Mouse (Mus musculus): ENCODE data around the gene Dido1.
"Not testable (repeated sequence)": the region's sequence is repeated elsewhere in the genome, so short reads cannot be mapped to it uniquely, and the experiment has no call there.

The Dido1 gene

DNA sequence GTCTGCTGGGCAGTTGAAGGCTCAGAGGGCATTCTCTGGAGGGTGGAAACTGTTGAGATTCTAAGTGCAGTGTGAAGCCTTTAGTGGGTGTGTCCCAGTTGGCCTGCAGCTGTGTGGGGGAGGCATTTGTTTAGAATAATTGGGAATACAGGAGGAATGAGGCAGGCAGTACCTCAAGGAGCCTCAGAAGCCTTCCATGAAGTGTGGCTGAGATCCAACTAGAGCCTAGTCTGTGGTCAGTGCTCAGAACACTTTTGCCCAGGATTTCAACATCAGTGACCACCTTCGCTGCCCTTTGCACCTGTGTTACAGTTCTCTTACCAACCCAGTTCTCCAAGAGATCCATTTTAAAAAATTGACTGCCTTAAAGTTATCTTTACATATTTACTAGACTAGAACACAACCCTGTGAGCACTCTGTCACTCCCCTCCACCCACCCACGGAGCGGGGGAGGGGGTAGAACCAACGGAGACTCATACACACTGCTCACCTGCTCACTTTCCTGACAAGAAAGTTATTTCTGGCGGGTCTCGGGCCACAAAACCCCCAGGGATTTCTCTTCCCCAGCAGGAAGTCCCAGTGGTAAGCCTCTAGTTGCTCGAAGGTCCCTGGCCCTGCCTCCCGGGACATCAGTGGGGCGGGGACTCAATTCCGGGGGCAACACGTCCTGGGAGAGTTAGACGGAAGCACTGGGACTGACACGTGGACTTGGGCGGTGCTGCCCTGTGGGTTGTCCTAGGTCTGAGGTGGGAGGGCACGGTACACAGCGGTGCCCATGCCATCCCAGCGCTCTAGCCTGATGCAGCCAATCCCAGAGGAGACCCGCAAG is 15.0 kb upstream of the Dido1 start, which contains the start of gene Slc17a9:
Slc17a9 (plus strand) TSS at position 679 of the 829 bp plus-strand sequence.
- DNase-seq (ENCODE audit: low spot score), result peak; percentile 34

DNA sequence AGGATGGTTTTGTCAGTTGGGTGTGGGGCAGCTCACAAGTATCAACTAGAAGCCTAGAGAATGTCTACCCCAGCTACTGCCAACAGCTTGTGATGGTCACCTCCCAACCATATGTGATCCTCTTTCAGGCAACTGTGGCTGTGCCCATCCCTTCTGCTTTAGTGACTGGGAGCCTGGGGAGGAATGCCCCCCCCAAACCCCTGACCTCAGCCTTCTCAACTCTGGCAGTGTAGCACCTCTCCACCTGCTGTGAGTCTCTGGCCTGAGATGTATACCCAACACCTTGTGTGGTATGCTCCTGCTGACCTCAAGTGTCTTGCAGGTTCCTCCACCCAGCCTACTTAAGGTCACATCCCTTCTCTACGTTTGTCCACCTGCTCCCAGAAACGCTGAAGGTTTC is 14.1 kb upstream of the Dido1 start:
- no peak for DNase-seq (ENCODE audit: low spot score)

DNA sequence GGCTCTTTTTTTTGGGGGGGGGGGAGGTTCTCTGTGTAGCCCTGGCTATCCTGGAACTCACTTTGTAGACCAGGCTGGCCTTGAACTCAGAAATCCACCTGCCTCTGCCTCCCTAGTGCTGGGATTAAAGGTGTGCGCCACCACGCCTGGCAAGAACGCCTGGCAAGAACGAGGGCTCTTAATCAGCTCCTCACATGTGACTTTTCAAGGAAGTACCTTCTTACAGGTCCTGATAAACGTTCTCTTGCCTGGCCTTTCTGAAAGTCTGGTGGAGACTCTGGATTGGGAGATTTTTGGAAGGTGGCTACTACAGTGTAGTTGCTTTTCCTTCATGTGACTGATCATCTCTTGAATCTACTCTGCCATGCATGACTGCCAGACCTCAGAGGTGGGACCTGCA is 12.9 kb upstream of the Dido1 start:
- not testable (repeated sequence) for DNase-seq (ENCODE audit: low spot score)

DNA sequence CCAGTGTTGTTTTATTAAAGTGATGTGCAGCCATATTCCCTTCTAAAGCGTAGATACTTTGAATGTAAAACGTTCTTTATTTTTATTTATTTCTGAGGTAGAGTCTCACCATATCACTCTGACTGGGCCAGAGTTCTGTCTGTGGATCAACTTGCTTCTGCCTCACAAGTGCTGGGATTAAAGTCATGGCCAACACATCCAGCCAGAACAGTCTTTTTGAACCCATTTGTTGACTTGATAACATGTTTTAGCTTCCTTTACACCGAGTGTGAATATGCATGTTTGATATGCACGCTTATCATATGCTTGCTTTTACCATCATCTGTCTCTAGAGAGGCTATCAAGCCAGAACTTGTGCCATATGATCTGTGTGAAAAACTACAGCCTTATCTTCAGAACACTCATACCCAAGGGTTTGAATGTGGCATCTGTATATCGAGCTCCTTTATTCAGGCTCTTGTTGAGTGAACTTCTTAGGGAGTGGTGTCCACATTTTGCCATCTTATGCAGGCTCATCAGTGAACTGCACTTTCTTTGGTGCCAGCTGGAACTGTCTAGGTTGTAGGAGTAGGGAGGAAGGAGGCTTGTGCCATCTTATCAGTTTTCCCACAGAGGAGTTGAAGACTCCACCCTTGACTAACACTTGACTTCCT is 2.4 kb upstream of the Dido1 start:
- peak; percentile 86 for DNase-seq (ENCODE audit: low spot score)

DNA sequence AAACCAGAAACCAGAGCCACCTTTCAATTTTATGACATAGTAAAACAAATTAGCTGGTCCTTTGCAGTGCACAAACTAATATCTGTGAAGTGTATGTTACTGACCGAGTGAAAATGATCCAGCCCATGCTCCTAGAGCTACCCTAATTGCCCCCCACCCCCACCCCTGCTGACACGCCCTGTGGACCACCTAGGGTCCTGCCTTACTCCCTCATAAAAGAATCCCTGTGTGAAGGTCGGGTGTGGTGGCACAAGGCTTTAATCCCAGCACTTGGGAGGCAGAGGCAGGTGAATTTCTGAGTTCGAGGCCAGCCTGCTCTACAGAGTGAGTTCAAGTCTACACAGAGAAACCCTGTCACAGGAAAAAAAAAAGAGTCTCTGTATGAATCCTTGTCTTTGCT is 1.7 kb upstream of the Dido1 start:
- no peak for DNase-seq (ENCODE audit: low spot score)

GRCm38 (mm10) chr2:180710276-180711155 is 717 bp upstream of the Dido1 start:
- DNase-seq (ENCODE audit: low spot score), result peak; percentile 45

- no peak for DNase-seq (ENCODE audit: low spot score)
These were observed 526 bp downstream of the Dido1 start for GRCm38 (mm10) chr2:180709023-180709922.

- no peak for DNase-seq (ENCODE audit: low spot score)
These were observed 3.8 kb downstream of the Dido1 start for GRCm38 (mm10) chr2:180705975-180706374.

DNA sequence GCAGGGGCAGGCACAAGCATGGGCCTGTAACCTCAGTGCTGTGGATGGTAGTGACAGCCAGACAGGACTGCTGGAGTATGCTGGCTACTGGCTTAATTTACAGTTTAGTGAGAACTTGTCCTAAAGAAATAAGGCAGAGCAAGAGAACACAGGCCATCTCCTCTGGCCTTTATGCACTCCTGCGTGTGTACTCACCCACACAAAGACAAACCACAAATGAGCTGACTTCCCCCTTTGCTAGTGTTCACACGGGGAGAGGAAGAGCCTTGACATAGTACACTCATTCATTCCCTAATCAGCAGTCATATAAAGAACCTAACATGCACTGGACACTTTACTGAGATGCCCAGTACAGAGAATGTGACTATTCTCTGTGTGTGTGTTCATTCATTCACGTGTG is 4.7 kb downstream of the Dido1 start:
- DNase-seq (ENCODE audit: low spot score), result no peak

- no peak for DNase-seq (ENCODE audit: low spot score)
These were observed 5.2 kb downstream of the Dido1 start for GRCm38 (mm10) chr2:180704591-180704990.

DNA sequence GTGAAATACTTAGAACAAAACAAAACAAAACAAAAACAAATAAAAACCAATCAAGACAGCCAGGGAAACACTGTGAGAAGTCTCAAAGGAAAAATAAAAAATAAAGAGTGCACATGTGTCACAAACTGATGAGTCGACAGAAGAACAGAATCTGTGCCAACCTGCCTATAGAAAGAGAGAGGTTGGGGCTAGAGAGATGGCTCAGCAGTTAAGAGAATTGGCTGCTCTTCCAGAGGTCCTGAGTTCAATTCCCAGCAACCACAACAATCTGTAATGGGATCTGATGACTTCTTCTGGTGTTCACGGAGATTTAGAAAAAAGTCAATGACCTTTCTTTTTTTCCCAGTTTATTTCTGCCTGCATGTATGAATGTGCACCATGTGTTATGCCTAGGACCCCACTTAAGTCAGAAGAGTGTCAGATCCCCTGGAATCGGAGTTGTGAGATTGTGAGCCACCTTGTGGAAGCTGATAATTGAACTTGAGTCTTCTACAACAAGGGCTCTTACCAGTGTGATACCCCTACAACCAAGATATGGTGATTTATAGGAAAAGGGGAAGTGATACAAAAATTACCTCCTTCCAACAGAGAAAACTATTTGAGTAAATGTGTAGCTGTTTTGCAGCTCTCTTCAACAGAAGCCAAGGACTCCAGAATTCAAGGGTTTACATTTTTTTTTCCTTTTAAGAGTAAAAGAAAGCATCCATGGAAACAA is 6.0 kb downstream of the Dido1 start:
- no peak for DNase-seq (ENCODE audit: low spot score)

DNA sequence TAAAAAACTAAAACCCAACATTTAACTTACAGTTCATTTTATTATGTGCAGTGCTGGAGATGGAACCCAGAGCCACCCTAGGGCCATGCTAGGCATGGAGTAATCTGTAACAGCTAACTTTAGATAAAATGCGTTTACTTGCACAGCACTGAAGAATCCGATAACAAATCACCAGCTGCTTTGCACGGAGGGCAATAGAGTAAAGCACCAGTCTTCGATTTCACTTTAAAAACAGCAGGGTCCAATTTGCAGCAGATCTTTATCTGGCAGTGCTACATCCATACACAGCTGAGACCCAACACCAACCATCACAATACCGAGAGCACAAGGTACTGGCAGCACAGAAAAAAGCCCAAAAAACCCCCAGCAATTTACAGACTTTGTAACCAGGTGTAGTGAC is 6.6 kb downstream of the Dido1 start:
- no peak for DNase-seq (ENCODE audit: low spot score)

DNA sequence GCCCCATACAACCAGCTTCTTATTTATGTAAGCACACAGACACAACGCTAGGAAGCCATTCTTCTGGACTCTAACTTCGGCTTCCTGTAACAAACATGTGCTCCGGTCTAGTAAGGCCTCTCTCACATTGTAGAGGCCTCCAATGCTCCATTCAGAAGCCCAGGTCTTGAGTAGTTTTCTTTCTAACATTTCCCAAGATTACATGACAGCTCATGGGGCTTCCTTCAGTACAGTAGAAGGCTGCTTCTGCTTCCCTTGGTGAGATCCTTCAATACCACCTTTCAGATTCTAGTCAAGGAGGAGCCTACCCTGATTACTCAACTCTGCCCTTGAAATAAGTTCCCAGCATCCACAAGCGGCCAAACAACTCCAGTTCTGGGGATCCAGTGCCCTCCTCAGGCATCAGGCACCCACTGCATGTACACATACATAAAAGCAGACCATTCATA is 7.1 kb downstream of the Dido1 start:
- no peak for DNase-seq (ENCODE audit: low spot score)

DNA sequence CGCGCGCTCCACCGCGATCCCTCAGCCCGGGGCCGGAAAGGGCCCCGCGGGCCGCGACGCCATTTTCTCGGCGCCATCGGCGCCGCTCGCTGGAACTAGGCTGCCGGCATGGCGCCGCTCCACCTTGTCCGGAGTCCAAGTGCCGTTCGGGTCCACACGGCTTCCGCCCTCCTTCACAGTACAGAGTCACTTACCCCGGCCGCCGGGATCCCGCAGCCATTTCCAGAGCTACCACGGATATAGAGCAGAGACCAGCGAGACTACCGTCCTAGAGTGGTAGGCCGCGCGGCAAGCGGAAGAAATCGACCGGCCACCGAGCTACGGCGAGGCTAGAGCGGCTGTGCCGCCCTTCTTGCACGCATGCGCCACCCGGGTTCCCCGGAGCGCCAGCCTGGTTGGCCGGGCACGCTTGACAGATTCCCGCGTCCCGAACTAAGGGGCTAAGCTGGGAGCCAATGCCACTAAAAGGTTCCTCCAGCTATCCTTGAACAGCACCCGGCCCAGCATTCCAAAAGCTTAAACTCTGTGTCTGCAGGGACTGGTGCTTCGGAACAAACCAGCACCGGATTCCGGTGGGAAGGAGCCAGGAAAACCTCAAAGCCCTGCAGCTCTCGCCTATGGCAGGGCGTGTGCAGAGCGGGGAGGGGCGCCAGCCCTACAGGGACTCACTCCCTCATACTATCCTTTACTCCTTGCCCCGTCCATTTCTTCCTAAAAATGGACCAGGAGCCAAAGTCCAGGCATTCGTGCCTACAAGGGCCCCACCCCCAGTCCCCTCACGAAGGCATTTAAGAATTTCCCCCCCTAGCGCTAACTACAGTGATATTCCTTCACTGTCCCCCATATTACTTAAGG is 7.8 kb downstream of the Dido1 start:
- DNase-seq (ENCODE audit: low spot score), result peak; percentile 82

GRCm38 (mm10) chr2:180701053-180701766 is 8.6 kb downstream of the Dido1 start:
- no peak for DNase-seq (ENCODE audit: low spot score)

GRCm38 (mm10) chr2:180700457-180700856 is 9.3 kb downstream of the Dido1 start:
- DNase-seq (ENCODE audit: low spot score), result no peak

- no peak for DNase-seq (ENCODE audit: low spot score)
These were observed 14.6 kb downstream of the Dido1 start for GRCm38 (mm10) chr2:180695176-180695575.

DNA sequence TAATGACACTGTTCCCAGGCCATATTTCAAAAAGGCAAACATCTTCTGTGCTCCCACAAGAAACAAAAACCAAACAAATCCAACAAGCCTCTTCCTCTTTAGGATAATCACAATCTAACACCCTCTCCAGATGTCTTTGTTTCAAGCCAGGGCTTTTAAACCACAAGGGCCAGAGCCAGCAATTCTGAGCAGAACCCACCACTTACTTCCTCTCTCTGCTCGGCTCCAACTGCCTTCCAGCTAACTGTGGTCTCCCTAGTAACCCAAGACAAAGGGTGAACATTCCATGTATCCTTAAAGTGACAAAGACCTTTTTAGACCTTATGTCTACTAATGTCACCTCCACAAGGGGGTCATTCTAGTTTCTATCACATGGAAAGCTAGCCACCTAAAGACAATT is 17.2 kb downstream of the Dido1 start:
- no peak for DNase-seq (ENCODE audit: low spot score)

DNA sequence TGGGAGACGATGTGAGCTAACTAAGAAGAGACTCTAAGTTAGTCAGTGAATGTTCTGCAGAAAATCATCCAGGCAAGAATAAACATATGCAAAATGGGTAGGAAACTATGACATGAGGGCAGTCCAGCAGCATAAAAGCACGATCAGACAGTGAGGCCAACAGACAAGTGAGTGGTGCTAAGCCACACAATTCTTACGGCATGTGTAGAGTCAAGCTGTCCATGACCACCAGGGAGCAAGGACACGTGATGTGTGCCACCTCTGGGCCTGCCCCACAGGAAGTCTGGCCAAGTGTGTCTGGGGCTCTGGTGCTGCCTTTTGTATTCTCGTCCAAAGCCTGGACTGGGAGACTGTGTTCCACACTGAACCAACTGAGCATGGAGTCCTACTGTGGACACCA is 20.0 kb downstream of the Dido1 start:
- no peak for DNase-seq (ENCODE audit: low spot score)
